Mouse (Mus musculus) limb, embryonic 11.5 days (tissue): ENCODE data around the gene Zfp652. TPM values are rescaled to one million over a fixed set of nuclear protein-coding genes. Genes with fewer than 3 reads are reported as not detected.

Experiments
- ATAC-seq: fragments of 200-750 bp; cut with Nextera tagmentation; 2 replicates; pipeline ENCODE4 v1.8.0; 2017; ENCODE audit warnings: low read depth; ENCODE audit not compliant: insufficient number of reproducible peaks, low FRiP score, low TSS enrichment
- DNase-seq: peaks from one replicate; pipeline ENCODE4 v3.0.0-alpha.2; 2015; ENCODE audit warnings: low spot score
- H3K27ac ChIP-seq: fragments of 300-500 bp; sonication (generic); replicated peaks from 2 replicates; pipeline ENCODE4 v1.5.1; 2014; ENCODE audit warnings: low read depth, mild to moderate bottlenecking, low read length
- H3K27me3 ChIP-seq: fragments of 300-500 bp; sonication (generic); 2 replicates; pipeline ENCODE4 v1.6.1; 2014; ENCODE audit warnings: mild to moderate bottlenecking, low read length, mixed read lengths; ENCODE audit not compliant: control insufficient read depth, insufficient read depth
- H3K36me3 ChIP-seq: fragments of 300-500 bp; sonication (generic); 2 replicates; pipeline ENCODE4 v1.6.1; 2014; ENCODE audit warnings: mild to moderate bottlenecking, low read length, moderate library complexity, mixed read lengths; ENCODE audit not compliant: control insufficient read depth, insufficient read depth
- H3K4me1 ChIP-seq: fragments of 300-500 bp; sonication (generic); 2 replicates; pipeline ENCODE4 v1.6.1; 2014; ENCODE audit warnings: low read length, mixed read lengths; ENCODE audit not compliant: control insufficient read depth, insufficient read depth
- H3K4me2 ChIP-seq: fragments of 300-500 bp; sonication (generic); 2 replicates; pipeline ENCODE4 v1.6.1; 2014; ENCODE audit warnings: low read depth, mild to moderate bottlenecking, moderate library complexity; ENCODE audit not compliant: severe bottlenecking
- H3K4me3 ChIP-seq: fragments of 300-500 bp; sonication (generic); 2 replicates; pipeline ENCODE4 v1.5.1; 2014; ENCODE audit warnings: low read depth, low read length
- H3K9ac ChIP-seq: fragments of 300-500 bp; sonication (generic); 2 replicates; pipeline ENCODE4 v1.6.1; 2014; ENCODE audit warnings: mild to moderate bottlenecking, low read length
- H3K9me3 ChIP-seq: fragments of 300-500 bp; sonication (generic); 2 replicates; pipeline ENCODE4 v1.6.1; 2016; ENCODE audit warnings: low read length; ENCODE audit not compliant: control insufficient read depth
- WGBS: fragments of 180-500 bp; shearing (Covaris S2); extraction: QIAGEN DNeasy Blood & Tissue Kit; methylation state at CpG from one replicate; pipeline ENCODE4 v1.1.7; 2014; 5-methylcytosine and 5-hydroxymethylcytosine counted together
- polyA plus RNA-seq: library from polyadenylated mRNA; unstranded; fragments of >200 nt; fragmentation: Nextera tagmentation; extraction: Ambion mirVana; gene quantifications from 2 replicates; pipeline ENCODE4 v1.2.1, GENCODE M21; 2014

Zfp652 gene
- polyA plus RNA-seq, 1 experiment from 2014 or later: 11.7 TPM

DNA sequence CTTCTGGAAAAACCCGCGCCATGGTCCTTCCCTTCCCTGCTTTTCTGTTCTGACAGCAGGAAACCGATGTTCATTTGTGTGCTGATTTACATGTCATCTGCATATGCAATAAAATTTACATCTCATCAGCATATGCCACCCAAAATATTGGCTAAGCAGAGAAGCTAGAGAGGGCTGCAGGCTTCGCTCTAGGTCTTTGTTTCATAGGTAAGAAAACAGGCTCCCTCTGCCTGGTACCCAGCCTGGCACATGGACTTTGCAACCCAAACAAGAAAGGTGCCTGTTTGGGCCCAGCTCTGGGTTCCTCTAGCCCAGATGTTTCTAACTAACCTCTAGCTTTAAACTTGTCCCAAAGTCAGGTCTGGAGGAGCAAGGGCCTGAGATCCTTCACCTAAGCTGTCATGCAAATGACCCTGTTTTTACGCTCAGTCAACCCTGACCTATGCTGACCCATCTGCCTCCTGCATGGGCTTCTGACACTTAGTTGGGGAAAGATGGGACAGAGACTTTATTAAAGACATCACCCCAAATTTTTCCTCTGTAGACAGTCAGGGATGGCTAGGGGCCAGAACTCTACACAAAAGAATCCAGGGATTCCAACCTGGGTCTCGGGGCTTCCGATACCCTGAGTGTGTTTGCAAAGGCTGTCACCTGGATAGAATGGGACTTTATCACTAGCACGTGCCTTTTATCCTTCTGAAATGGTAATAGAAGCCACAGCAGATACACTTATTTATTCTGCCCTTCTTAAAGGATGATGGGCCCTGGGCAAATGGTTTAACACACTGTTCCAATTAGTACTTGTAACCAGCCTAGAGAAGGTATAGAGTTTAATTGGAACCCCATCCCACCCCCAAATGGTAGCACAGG is 126.8 kb downstream of the Zfp652 start:
- Histone ChIP-seq H3K4me1 (peaks cover 9% of the 10 kb centered on the region), H3K27ac (no peak overlapping the region), H3K9me3 (no peaks in the 10 kb centered on the region), H3K27me3 (peaks cover 21% of the 10 kb centered on the region), H3K4me2 (no peak overlapping the region), H3K9ac (no peak overlapping the region), H3K4me3 (no peak overlapping the region), H3K36me3 (no peaks in the 10 kb centered on the region)
- DNase-seq: no peak
- 70% methylated on average over 8 of the region's 8 CpGs for WGBS
- ATAC-seq: no peak

DNA sequence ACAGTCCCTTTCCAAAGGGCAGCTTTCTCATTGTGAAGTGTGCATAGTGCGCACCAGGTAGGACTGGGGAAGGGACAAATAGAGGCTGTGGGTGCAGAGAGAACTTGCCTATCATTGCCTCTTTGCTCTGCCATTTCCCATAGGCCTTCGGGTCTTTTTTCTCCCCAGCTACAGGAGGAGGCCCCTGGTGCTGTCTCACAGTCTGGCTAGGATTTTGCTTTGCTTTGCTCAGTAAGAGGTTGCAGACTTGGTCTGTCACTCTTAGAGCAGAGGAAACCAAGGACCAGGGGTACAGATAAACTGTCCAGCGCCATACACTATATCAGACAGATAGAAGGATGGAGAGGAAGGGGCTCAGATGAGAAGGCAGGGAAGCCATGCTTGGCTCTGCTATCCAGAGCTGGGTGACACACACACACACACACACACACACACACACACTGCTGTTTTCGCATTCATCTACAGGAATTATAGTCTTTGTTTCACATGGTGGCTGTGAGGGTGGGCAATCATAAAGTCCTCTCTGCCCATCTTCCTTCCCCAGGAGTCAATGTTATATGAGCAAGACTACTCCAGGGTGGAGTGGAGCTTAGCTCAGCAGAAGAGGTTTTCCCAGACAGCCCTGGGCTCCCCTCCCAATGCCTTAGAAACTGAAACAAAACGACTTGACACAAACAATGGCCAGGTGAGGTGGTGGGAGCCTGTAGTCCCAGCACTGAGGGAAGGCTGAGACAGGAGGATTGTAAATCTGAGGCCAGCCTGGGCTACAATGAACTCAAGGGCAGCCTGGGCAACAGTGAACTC is 128.4 kb downstream of the Zfp652 start:
- H3K4me3 ChIP-seq: no peak overlapping the region
- H3K4me2 ChIP-seq: no peak overlapping the region; the same call in 1 of the 2 replicates
- H3K9ac ChIP-seq: no peak overlapping the region
- no peak overlapping the region for H3K27ac ChIP-seq
- H3K4me1 ChIP-seq: peaks cover 6% of the 10 kb centered on the region; the same call in 1 of the 2 replicates
- peaks cover 5% of the 10 kb centered on the region for H3K27me3 ChIP-seq
- DNase-seq (no peak), ATAC-seq (no peak)
- 71% methylated on average over 5 of the region's 5 CpGs for WGBS
- H3K36me3 ChIP-seq: no peaks in the 10 kb centered on the region
- H3K9me3 ChIP-seq: no peaks in the 10 kb centered on the region

DNA sequence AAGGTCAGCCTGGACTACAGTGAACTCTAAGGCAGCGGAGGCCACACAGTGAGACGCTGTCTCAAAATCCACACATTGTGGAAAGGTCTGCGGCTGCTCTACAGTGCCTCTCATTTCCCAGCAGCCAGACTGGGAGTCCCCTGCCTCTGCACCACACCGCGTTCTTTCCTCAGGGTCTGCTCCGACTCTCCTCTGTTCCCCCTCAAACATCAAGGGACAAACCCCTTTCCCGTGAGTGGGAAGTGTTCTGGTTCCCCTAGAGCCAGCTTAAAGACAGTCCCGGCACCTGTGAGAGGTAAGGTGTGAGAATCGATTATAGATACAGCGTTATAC is 129.0 kb downstream of the Zfp652 start:
- DNase-seq: no peak
- Histone ChIP-seq H3K27me3 (peaks cover 2% of the 10 kb centered on the region; the same call in 1 of the 2 replicates), H3K4me3 (0 out of 2 replicates have a peak overlapping the region, but pooled peaks have one; percentile 2), H3K9me3 (no peaks in the 10 kb centered on the region), H3K27ac (no peak overlapping the region), H3K36me3 (no peaks in the 10 kb centered on the region), H3K4me2 (no peak overlapping the region; the same call in 1 of the 2 replicates), H3K9ac (no peak overlapping the region), H3K4me1 (peaks cover 6% of the 10 kb centered on the region; the same call in 1 of the 2 replicates)
- ATAC-seq: no peak
- 59% methylated on average over 10 of the region's 10 CpGs for WGBS

DNA sequence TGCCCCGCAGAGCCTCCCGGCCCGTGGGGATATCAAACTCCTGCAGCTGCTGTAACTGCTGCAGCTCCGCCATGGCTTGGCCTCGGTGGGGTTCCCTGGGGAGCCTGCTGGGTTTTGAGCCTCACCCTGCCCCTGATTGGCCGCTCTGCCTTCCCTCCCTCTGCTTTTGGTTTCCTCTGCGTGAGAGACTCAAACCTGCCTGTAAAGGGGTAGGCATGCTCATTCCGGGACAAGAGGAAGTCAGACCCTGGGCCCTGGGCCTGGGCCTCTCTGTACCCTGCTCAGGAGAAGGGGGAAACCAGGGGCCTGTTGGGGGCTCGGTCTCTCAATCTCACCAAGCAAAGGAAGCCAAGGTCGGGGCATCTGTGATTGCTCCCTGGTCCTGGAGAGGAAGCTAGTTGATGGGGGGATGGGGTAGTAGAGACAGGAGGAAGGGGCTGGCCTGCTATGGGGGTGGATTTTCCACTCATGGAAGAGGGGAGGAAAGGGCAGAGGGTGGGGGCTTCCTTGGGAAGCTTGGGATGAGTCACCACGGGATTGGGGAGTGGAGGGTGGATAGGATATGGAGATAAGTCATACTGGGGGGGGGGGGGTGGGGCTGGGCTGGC is 129.7 kb downstream of the Zfp652 start, which contains the start of gene Abi3:
TSS of gene Abi3 (minus strand) at position 403 of the 608 bp plus-strand sequence.
- H3K4me3 ChIP-seq: 0 out of 2 replicates have a peak within 1 kb of the TSS, but pooled peaks have one; percentile 2
- no peaks in the 10 kb centered on the region for H3K36me3 ChIP-seq
- H3K27me3 ChIP-seq: peaks cover 2% of the 10 kb centered on the region; the same call in 1 of the 2 replicates
- H3K4me1 ChIP-seq: peaks cover 6% of the 10 kb centered on the region; the same call in 1 of the 2 replicates
- H3K27ac ChIP-seq: no peak within 1 kb of the TSS
- H3K9ac ChIP-seq: peak within 1 kb of the TSS; percentile 18; the same call in 1 of the 2 replicates
- H3K4me2 ChIP-seq: peak within 1 kb of the TSS; percentile 11; the same call in 1 of the 2 replicates
- H3K9me3 ChIP-seq: no peaks in the 10 kb centered on the region
- peak; percentile 30 for DNase-seq
- 9% methylated on average over 11 of the region's 11 CpGs for WGBS
- no peak for ATAC-seq

DNA sequence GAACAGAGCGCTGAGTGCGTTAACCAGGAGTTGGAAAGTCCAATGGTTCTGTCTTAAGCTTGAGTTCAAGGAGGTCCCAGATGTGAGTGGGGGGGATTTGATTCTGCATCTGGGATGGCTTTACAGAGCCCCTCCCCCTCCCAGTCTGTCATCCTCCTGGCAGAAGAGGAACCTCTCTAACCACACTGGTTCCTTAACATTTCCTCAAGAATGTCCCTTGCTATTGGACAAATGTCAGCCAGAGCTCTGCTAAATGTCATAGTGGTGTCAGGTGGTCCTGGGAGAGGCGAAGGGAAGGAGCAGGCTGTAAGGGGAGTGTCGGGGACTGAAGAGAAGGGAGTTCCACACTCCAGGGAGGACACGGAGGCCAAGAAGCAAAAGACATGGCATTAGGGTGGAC is 130.5 kb downstream of the Zfp652 start:
- 50% methylated on average over 5 of the region's 5 CpGs for WGBS
- H3K4me3 ChIP-seq: no peak overlapping the region
- no peak overlapping the region for H3K4me2 ChIP-seq
- no peak overlapping the region for H3K9ac ChIP-seq
- no peaks in the 10 kb centered on the region for H3K36me3 ChIP-seq
- H3K27me3 ChIP-seq: peaks cover 2% of the 10 kb centered on the region; the same call in 1 of the 2 replicates
- H3K4me1 ChIP-seq: peaks cover 6% of the 10 kb centered on the region; the same call in 1 of the 2 replicates
- no peak for DNase-seq
- ATAC-seq: no peak
- H3K9me3 ChIP-seq: no peaks in the 10 kb centered on the region
- H3K27ac ChIP-seq: no peak overlapping the region

DNA sequence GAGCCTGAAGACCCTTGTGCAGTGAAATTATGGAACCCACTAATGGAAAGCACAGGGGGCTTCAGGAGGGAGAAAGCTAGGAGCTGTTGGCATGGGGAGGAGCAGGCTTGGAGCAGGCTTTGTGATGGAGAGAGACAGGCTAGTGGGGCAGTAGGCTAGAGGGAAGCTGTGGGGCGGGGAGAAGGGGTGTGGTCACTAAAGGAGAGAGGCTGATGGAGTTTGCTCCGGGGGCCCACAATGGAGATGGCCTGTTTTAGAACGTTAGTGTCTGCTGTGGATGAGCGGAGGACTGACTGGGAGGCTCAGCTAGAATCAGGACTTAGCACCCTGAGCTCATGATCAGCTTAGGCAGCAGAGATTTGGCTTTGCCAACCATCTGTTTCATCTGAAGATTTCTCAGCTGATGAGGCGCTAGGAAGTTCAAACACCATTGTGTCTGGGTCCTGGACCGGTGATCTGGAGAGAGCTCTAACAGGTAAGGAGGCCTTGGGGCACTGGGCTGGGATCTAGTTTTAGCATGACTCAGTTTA is 131.0 kb downstream of the Zfp652 start:
- no peak for ATAC-seq
- no peak for DNase-seq
- Histone ChIP-seq H3K4me1 (peaks cover 6% of the 10 kb centered on the region; the same call in 1 of the 2 replicates), H3K4me2 (no peak overlapping the region), H3K9me3 (no peaks in the 10 kb centered on the region), H3K27me3 (peaks cover 2% of the 10 kb centered on the region; the same call in 1 of the 2 replicates), H3K9ac (no peak overlapping the region), H3K36me3 (no peaks in the 10 kb centered on the region), H3K27ac (no peak overlapping the region), H3K4me3 (no peak overlapping the region)
- 58% methylated on average over 6 of the region's 6 CpGs for WGBS

DNA sequence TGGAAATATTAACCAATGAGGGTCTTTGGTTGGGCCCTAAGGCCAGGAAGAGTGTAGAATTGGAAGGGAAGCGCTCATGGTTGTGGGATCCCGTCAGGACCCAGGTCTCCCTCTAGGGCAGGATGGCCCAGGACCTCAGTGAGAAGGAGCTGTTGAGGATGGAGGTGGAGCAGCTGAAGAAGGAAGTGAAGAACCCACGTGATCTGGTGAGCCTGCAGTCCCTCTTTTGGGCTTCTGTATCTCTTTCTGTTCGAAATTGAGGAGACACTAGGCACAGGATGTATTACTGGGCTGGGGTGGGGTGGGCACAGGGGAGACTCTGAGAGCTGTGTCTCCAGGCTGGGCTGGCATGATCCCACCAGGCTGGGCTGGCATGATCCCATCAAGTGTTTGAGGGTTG is 132.5 kb downstream of the Zfp652 start:
- Histone ChIP-seq H3K4me1 (peaks cover 6% of the 10 kb centered on the region; the same call in 1 of the 2 replicates), H3K4me3 (no peak overlapping the region), H3K9me3 (no peaks in the 10 kb centered on the region), H3K27me3 (peaks cover 2% of the 10 kb centered on the region; the same call in 1 of the 2 replicates), H3K27ac (no peak overlapping the region), H3K36me3 (no peaks in the 10 kb centered on the region), H3K4me2 (no peak overlapping the region), H3K9ac (no peak overlapping the region)
- ATAC-seq: no peak
- no peak for DNase-seq
- 73% methylated on average over 4 of the region's 4 CpGs for WGBS

DNA sequence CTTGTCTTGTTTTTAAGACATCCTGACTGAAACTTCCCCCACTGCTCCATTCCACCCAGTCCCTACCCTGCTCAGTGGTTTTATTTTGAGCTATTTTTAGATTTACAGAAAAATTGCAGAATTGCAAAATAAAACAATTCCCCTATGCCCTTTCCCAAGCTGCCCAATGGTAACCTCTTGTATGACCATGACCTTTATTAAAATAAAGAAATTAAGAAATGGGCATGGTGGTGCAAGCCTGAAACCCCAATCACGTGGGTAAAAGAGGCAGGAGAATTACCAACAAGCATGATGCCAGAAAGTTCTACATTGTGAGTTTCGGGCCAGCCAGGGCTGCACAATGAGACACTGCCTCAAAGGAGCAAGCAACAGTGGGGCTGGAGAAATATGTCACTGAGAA is 138.4 kb downstream of the Zfp652 start:
- DNase-seq: no peak
- Histone ChIP-seq H3K9ac (no peak overlapping the region), H3K4me2 (no peak overlapping the region), H3K4me1 (no peaks in the 10 kb centered on the region), H3K27me3 (no peaks in the 10 kb centered on the region), H3K27ac (no peak overlapping the region), H3K36me3 (no peaks in the 10 kb centered on the region), H3K9me3 (no peaks in the 10 kb centered on the region), H3K4me3 (no peak overlapping the region)
- 85% methylated on average over 2 of the region's 2 CpGs for WGBS
- no peak for ATAC-seq
